Mouse (Mus musculus) B cell, adult 2 months (primary cell): Measurements from ENCODE around the gene Scgb2b21.
"Not testable (repeated sequence)": the region's sequence is repeated elsewhere in the genome, so short reads cannot be mapped to it uniquely, and the experiment has no call there.

Source experiments
- DNase-seq, 2 experiments: peaks; one replicate each; pipeline ENCODE4 v3.0.0; 2022

Scgb2b21 gene

DNA sequence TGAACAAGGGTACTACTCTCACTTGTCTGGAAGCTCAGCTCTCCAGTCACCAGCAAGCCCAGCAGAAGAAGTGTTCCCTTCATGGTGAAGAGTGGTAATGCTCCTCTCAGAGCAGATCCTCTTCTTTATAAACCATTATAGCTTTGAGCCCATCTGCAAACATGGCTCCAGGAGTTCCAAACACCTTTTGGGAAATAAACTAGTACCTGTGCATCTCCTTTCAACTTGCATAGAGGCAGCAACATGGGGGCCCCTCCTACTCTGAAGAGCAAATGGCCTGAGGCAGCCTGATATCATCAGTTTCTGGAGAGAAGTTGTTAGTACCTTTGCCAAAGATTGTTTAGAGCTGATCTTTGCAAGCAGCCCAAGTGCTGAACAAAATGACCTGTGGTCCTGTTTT, at the start of gene Scgb2b21:
Gene Scgb2b21 (minus strand): TSS at position 101 of the 400 bp plus-strand sequence.
- DNase-seq = no peak

DNA sequence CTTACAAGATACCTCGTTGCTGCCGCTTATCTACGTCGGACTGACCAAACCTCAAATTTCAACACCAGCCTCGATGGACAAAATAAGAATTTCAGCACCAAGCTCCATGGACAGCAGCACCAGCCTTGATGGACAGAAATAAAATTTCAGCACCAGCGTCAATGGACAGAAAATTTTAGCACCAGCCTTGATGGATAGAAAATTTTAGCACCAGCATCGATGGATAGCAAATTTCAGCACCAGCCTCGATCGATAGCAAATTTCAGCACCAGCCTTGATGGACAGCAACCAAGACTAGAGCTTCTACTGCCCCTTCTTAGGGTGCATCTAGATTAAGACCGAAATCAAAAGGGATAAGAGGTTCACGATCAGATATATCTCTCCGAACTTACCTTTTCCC, 23.2 kb upstream of the Scgb2b21 start:
- not testable (repeated sequence) for DNase-seq
